Mouse (Mus musculus) left cerebral cortex, adult 8-10 months (tissue): ENCODE data around the gene Klhl10. TPM values are rescaled to one million over a fixed set of nuclear protein-coding genes. Genes with fewer than 3 reads are reported as not detected.

ENCODE experiments used
- DNase-seq, 2 experiments: peaks; one replicate each; pipeline ENCODE4 v3.0.0; 2022; ENCODE audit warnings: low spot score in 2 of 2
- total RNA-seq, 4 experiments: library from RNA; stranded (reverse); gene quantifications; 2 replicates each; pipeline ENCODE4 v1.2.4; 2022

Gene Klhl10
- total RNA-seq: 1 to 10 TPM in 2 of 4 experiments, under 1 TPM in 2; 0.84 to 1.4 (median 1.0) TPM

GRCm38 (mm10) chr11:100441797-100442196 lies at the start of gene Klhl10, which contains the start of gene Nt5c3b:
TSS of gene Klhl10 (plus strand) at chr11:100441917.
TSS of gene Nt5c3b (minus strand) at chr11:100441808.
- no peak for DNase-seq

- DNase-seq: no peak
These were observed 48.8 kb upstream of the Klhl10 start for GRCm38 (mm10) chr11:100392958-100393357.

- DNase-seq: no peak
These were observed 48.0 kb upstream of the Klhl10 start for GRCm38 (mm10) chr11:100393733-100394132.

DNA sequence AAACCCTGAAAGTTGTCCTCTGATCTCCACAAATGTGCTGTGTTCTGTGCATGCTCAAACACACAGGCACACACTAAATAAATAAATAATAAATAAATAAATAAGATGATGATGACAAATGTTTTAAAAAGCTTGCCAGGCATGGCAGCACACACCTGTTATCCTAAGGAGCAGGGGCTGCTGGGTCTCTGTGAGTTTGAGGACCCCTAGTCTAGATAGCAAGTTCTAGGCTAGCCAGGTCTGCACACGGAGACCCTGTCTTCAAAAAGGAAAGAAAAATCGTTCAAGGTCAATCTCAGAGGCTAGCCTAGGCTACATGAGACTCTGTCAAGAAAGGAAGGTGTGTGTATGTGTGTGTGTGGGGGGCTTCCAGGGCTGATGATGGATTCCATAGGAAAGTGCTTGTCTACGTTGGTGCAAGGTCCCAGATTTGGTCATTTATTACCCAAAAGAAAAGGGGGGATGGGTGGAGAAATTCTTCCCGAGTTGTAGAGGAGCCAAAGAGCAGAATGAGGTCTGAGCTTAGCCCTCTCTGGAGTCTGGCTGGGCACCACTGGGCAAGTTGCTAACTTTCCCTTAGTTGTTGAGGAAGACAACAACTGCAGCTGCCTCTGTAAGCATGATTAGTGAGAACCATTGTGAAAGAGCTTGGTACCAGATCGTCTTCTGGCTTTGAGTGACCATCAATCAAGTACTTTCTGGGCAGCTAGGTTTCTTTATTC lies 47.2 kb upstream of the Klhl10 start:
- no peak for DNase-seq

DNA sequence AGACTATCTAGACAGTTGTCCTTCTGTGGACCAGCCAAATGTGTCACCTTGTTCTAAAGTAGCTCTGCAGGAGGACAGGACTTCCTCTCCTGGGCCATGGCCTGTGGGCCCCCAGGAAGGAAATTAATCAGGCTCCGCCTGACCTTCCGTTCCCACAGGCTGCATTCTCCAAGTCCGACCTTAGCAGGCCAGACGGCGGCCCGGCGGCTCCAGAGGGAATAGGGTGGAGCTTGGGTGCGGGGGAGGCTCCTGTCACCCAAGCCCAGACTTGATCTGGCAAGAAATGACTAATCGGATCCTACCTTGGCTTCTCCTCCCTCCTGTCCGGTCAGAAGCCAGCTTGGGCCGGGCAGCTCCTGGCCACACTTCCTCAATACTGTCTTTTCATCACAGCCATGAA lies 46.5 kb upstream of the Klhl10 start:
- no peak for DNase-seq

DNA sequence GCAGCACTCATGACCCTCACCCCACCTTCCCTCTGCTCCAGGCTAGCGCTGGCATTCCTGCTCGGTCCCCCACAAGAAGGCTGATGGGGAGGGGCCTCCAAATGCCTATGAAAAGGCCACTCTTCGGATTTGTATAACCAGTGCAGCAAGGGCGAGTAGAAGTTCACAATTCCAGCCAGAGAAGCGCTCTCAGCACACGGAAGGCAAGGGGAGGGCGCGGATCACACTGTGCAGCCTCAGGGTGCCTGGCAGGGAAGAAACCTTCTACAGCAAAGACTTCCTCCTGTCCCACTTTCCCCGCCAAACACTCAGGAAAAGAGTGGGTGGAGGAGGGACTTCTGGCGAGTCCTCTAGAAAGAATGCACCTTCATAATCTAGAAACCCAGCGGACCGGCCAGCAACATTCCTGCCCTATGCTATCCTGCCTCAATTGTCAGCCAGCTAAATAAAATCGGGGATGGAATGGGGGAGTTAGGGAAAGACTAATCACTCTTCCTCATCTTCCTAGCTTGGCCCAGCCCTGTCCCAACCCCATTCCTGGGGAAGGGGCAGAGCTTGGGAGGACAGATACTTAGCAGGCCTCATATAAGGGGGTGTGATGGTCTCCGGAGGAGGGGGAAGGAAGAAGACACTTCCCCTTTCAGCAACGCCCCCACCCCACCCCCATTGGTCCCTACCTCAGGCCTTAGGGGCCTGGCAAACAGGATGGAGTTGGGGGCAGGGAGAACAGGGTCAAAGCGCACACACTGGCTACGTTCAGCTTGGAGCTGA lies 45.7 kb upstream of the Klhl10 start:
- no peak for DNase-seq

DNA sequence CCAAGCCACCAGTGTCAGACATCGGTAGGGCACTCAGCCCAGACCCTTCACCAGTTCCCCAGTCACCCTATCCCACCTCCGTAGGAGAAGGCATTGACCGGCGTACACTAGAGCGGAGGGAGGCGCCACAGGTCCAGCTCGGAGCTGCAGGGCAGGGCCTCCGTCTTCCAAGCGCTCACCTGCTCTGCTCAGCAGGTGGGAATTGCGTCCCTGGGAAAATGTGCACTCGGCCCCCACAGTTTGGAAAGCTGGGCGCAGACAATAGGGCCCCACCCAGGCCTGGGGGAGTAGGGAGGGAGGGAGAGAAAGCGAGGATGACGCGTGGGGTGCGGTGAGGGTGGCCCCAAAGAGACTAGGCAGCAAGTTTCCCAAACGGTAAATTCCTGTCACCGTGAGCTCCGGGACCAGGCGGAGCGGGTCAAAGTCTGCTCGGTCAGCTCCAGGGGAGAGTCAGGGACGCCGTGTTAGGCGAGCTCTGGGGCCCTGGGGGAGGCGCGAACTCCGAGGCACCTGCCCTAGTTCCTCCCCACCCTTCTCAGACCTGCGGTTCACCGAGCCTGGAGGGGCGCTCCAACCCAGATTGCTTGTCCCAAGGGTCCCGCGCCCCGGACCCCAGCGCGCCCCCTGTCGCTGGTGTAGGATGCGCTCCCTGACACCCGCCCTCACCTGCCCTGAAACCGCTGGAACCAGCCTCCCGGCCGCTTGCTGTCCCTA lies 44.7 kb upstream of the Klhl10 start:
- no peak for DNase-seq

- DNase-seq: peak; percentile 98 to 100
These were observed 43.9 kb upstream of the Klhl10 start, which contains the start of gene Jup for GRCm38 (mm10) chr11:100397600-100398389. TSS of gene Jup (minus strand) at chr11:100397763.

- no peak for DNase-seq
These were observed 43.2 kb upstream of the Klhl10 start for GRCm38 (mm10) chr11:100398517-100398916.

- DNase-seq: no peak
These were observed 42.4 kb upstream of the Klhl10 start for GRCm38 (mm10) chr11:100399320-100399719.

DNA sequence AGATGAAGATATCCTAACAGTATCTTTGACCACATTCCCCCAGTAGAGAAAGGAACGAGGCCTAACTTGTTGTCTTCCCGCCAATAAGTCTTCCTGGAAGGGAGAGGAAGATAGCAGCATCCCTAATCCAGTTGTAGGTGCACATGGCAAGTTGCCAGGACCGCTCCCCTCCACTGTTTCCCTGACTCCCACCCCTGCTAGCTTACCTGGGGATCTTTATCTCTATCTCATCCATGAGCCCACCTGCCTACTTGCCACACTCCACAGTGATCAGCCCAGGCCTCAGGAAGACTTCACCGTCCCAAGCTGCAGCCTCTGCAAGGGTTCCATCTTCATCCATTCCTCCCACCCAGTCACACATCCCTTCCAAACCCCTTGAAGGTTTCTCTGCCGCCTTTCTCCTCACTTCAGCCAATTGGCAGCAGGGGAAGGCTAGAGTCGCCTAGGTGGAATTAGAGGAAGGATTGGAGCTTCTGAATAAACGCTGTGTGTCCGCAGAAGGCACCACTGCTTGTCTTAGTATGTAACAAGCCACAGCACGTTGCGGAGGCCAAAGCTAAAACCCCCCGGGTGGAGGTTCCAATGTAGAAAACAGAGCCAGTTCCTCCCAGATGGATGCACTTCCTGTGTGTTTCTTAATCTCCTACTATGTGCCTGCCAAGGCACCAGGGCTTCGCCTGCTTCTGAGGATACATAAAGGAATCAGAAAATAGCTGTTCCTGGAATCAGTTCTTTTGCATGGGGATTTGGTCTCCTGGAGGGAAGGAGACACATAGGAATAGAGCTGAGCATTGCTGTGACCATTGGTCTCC lies 41.8 kb upstream of the Klhl10 start:
- DNase-seq: no peak

- no peak for DNase-seq
These were observed 40.9 kb upstream of the Klhl10 start for GRCm38 (mm10) chr11:100400842-100401241.

DNA sequence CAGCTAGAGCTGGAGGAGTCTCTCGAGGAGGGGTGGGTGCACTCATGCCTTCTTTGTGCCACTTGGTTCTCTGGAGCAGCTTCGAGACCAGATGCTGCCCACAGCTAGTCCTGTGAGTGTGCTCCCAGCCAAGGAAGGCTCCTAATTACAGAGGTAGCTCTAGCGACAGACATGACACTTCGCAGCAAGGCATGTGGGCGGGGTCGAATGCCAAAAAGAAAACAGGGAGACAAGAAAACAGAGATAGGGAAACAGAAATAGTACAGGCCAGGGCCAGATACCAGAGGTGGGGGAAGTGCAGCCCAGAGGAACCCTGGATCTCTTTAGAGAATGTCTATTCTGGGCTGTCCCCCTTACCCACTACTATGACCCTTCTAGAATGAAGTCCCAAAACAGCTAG lies 39.5 kb upstream of the Klhl10 start:
- DNase-seq: no peak

- DNase-seq: no peak
These were observed 39.0 kb upstream of the Klhl10 start for GRCm38 (mm10) chr11:100402682-100403081.

GRCm38 (mm10) chr11:100403445-100404134 lies 38.1 kb upstream of the Klhl10 start:
- no peak for DNase-seq

GRCm38 (mm10) chr11:100404456-100405074 lies 37.2 kb upstream of the Klhl10 start:
- DNase-seq: no peak

GRCm38 (mm10) chr11:100406273-100406672 lies 35.4 kb upstream of the Klhl10 start:
- no peak for DNase-seq

DNA sequence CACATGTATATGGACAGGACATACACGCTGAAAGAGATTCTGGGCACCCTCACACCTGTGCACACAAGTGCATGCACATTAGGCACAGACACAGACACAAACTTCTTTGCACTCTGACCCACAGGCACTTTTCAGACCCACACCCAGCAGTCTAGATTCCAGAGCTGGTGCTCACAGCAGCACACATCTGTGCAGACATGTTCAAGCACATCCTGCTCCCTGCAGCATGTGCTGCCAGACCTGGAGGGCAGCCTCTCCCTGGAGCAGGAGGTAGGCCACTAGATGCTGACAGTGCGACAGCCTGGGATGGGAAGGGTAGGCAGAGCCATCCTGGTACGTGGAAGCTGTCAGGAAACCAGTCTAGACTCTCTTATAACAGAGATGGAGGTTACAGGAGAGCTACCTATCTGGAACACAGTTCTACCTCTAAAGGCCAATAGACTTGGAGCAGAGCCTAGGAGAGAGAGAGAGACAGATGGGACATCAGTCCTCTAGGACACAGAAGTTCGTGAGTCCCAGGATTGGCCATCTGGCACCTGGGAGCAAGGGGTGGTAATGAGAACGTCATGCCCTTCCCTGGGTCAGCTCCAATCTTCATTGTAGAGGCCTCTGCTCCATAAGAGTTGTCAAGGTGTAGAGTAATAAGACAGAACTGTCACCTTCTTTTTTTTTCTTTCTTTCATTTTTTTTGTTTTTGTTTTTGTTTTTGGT lies 34.6 kb upstream of the Klhl10 start:
- no peak for DNase-seq
